ENCODE assay signal across 27 mouse cellular contexts in genomic region chr12:118276385-118276784, GRCm38 (mm10).
"Had no signal": no experiment of that assay in that cellular context is flagged by ENCODE, and none has a peak within 500 bp of the region (broad histone marks: within the 10 kb centered on the region; RNA-seq: fewer than 3 reads in every experiment).

No protein-coding gene starts in this region.

- H3K4me3 ChIP-seq: gastrocnemius, adult 2 months; heart, adult 2 months; heart, embryonic 13.5 days; heart, embryonic 15.5 days; hindbrain, embryonic 13.5 days; hindbrain, embryonic 15.5 days; kidney, embryonic 15.5 days; limb, embryonic 13.5 days; limb, embryonic 15.5 days; liver, embryonic 12.5 days had no signal

- ATAC-seq: hindbrain, postnatal 0 days; intestine, embryonic 16.5 days; liver, embryonic 12.5 days had no signal

- DNase-seq: gastrocnemius, adult 2 months; gastrocnemius, postnatal 10 days; gastrocnemius, postnatal 25 days; heart, adult 11 months; heart, adult 2 months; heart, postnatal 14 days; heart, postnatal 36 days; kidney, adult 11 months; kidney, adult 2 months; kidney, adult 9 months; kidney, postnatal 14 days; kidney, postnatal 36 days; layer of hippocampus, adult 9-11 months; layer of hippocampus, postnatal 36 days; left cerebral cortex, postnatal 4 days had no signal

- H3K27me3 ChIP-seq: heart, embryonic 13.5 days; heart, embryonic 15.5 days; hindbrain, embryonic 13.5 days; hindbrain, embryonic 15.5 days; kidney, embryonic 15.5 days; limb, embryonic 13.5 days; limb, embryonic 15.5 days; liver, embryonic 12.5 days had no signal

- H3K4me1 ChIP-seq: heart, embryonic 13.5 days; heart, embryonic 15.5 days; hindbrain, embryonic 13.5 days; hindbrain, embryonic 15.5 days; kidney, embryonic 15.5 days; limb, embryonic 15.5 days had no signal

- H3K36me3 ChIP-seq: heart, embryonic 13.5 days; heart, embryonic 15.5 days; hindbrain, embryonic 13.5 days; hindbrain, embryonic 15.5 days; kidney, embryonic 15.5 days; limb, embryonic 13.5 days; limb, embryonic 15.5 days; liver, embryonic 12.5 days had no signal

- H3K27ac ChIP-seq: gastrocnemius, adult 2 months; heart, adult 2 months; heart, embryonic 13.5 days; heart, embryonic 15.5 days; hindbrain, embryonic 13.5 days; hindbrain, embryonic 15.5 days; hindbrain, postnatal 0 days; kidney, embryonic 15.5 days; kidney, postnatal 0 days; limb, embryonic 13.5 days; limb, embryonic 15.5 days; liver, embryonic 12.5 days; liver, embryonic 14.5 days had no signal
